Mouse (Mus musculus): Measurements from ENCODE around the gene Fam19a3. TPM values are rescaled to one million over a fixed set of nuclear protein-coding genes. Genes with fewer than 3 reads are reported as not detected.

Gene Fam19a3
- polyA plus RNA-seq, 1 experiment from 2014 or later = 1.3 TPM

DNA sequence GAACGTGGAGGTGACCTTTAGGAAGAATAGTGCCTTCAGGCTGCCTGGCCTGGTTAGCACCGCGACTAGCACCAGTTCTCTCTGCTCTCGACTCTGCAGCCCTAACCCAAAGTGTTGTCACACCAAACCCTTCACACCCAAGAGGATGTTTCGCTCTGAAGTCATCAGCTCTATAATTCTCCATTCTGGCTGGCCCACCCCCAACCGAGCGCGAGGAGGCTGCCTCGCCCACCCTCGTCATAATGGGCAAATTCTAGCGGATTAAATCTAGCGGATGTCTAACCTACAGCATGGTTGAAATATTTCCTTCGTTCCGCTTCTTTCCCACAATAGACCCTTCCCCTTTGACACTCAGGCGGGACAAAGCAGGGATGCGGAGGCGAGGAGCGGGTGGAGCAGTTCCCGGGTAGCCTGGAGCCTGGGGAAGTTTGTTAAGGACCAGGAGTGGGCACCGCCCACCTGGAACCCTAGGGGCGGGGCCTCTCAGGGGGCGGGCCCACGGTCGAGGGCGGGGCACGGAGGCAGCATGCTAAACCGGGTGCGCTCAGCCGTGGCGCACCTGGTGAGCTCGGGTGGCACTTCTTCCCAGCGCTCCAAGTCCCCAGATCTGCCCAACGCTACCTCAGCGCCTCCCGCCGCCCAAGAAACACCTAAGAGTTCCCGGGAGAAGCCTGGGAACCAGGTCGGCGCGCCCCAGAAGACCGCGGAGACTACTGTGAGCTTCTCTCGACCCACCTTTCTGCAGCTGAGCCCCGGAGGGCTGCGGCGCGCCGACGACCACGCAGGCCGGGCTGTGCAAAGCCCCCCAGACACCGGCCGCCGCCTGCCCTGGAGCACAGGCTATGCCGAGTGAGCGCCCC, 849 bp downstream of the Fam19a3 start, which contains the start of gene Ppm1j:
Ppm1j (plus strand) TSS at position 496 of the 860 bp plus-strand sequence.
- Histone ChIP-seq H3K27me3 (replicated peaks) (peaks cover 42% of the 10 kb centered on the region), H3K4me2 (peak within 1 kb of the TSS; percentile 94), H3K9me3 (replicated peaks) (no peaks in the 10 kb centered on the region), H3K9ac (peak within 1 kb of the TSS; percentile 84), H3K4me1 (replicated peaks) (peaks cover 34% of the 10 kb centered on the region), H3K4me3 (peak within 1 kb of the TSS; percentile 68), H3K27ac (ENCODE audit: poor library complexity, severe bottlenecking) (peak within 1 kb of the TSS; percentile 78), H3K36me3 (0 out of 2 replicates have a peak, but pooled peaks cover 2% of the 10 kb centered on the region)
- ATAC-seq (ENCODE audit: insufficient number of reproducible peaks, low FRiP score) = peak; percentile 66
- 1% methylated on average over 56 of the region's 56 CpGs for WGBS

DNA sequence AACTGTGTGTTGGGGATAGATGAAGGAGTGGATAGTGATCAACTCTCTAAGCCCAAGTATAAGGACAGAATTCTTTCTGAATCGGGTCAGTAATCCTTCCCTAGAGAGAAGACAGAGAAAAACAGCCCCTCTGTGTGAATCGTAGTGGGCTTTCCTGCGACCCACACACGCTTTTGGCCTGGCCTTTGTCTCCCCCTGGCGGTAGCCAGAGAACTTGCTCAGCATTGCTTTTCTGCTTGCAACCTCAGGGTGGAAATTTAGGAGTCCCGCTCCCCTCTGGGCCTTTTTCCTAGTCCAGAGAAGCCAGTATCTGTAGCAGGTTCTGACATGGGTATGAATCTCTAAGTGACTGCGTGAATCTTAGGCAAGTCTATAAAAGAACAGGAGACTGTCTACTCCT, 1.7 kb downstream of the Fam19a3 start:
- peaks cover 45% of the 10 kb centered on the region for H3K27me3 ChIP-seq (replicated peaks)
- 4% methylated on average over 7 of the region's 7 CpGs for WGBS

GRCm38 (mm10) chr3:104777342-104777741, 4.3 kb downstream of the Fam19a3 start:
- 1% methylated on average over 20 of the region's 20 CpGs for WGBS
- no peak for ATAC-seq (ENCODE audit: insufficient number of reproducible peaks, low FRiP score)

More for the DNA sequence above, 1.7 kb downstream of the Fam19a3 start:
- H3K27ac ChIP-seq (ENCODE audit: poor library complexity, severe bottlenecking) = no peak overlapping the region
- peak overlapping the region; percentile 94; the same call in 1 of the 2 replicates for H3K4me2 ChIP-seq
- no peaks in the 10 kb centered on the region for H3K9me3 ChIP-seq (replicated peaks)
- peaks cover 34% of the 10 kb centered on the region for H3K4me1 ChIP-seq (replicated peaks)
- no peak for ATAC-seq (ENCODE audit: insufficient number of reproducible peaks, low FRiP score)
- no peak overlapping the region for H3K4me3 ChIP-seq
- H3K36me3 ChIP-seq = no peaks in the 10 kb centered on the region
- no peak overlapping the region for H3K9ac ChIP-seq

GRCm38 (mm10) chr3:104773301-104773700, 8.3 kb downstream of the Fam19a3 start:
- Histone ChIP-seq H3K9me3 (replicated peaks) (no peaks in the 10 kb centered on the region), H3K27me3 (replicated peaks) (peaks cover 40% of the 10 kb centered on the region), H3K4me3 (no peak overlapping the region), H3K27ac (ENCODE audit: poor library complexity, severe bottlenecking) (no peak overlapping the region), H3K4me1 (replicated peaks) (peaks cover 7% of the 10 kb centered on the region), H3K36me3 (no peaks in the 10 kb centered on the region), H3K4me2 (no peak overlapping the region), H3K9ac (no peak overlapping the region)
- WGBS = 81% methylated on average over 7 of the region's 7 CpGs
- ATAC-seq (ENCODE audit: insufficient number of reproducible peaks, low FRiP score) = no peak

More at GRCm38 (mm10) chr3:104777342-104777741, 4.3 kb downstream of the Fam19a3 start:
- Histone ChIP-seq H3K4me1 (replicated peaks) (peaks cover 23% of the 10 kb centered on the region), H3K36me3 (no peaks in the 10 kb centered on the region), H3K9ac (peak overlapping the region; percentile 61), H3K4me2 (peak overlapping the region; percentile 77), H3K4me3 (peak overlapping the region; percentile 47), H3K27me3 (replicated peaks) (peaks cover 51% of the 10 kb centered on the region), H3K27ac (ENCODE audit: poor library complexity, severe bottlenecking) (no peak overlapping the region), H3K9me3 (replicated peaks) (no peaks in the 10 kb centered on the region)

- H3K4me2 ChIP-seq = no peak overlapping the region
- H3K27ac ChIP-seq (ENCODE audit: poor library complexity, severe bottlenecking) = no peak overlapping the region
- no peak for ATAC-seq (ENCODE audit: insufficient number of reproducible peaks, low FRiP score)
- H3K4me1 ChIP-seq (replicated peaks) = peaks cover 7% of the 10 kb centered on the region
- 47% methylated on average over 6 of the region's 6 CpGs for WGBS
- H3K9me3 ChIP-seq (replicated peaks) = no peaks in the 10 kb centered on the region
- H3K36me3 ChIP-seq = no peaks in the 10 kb centered on the region
- H3K27me3 ChIP-seq (replicated peaks) = peaks cover 23% of the 10 kb centered on the region
- H3K4me3 ChIP-seq = no peak overlapping the region
- H3K9ac ChIP-seq = no peak overlapping the region
Observed at GRCm38 (mm10) chr3:104771460-104771859, 10.2 kb downstream of the Fam19a3 start.

GRCm38 (mm10) chr3:104770918-104771317, 10.7 kb downstream of the Fam19a3 start:
- WGBS = 74% methylated on average over 3 of the region's 3 CpGs
- peaks cover 7% of the 10 kb centered on the region for H3K4me1 ChIP-seq (replicated peaks)
- H3K4me2 ChIP-seq = no peak overlapping the region
- H3K36me3 ChIP-seq = no peaks in the 10 kb centered on the region
- H3K9me3 ChIP-seq (replicated peaks) = no peaks in the 10 kb centered on the region
- peaks cover 17% of the 10 kb centered on the region for H3K27me3 ChIP-seq (replicated peaks)
- ATAC-seq (ENCODE audit: insufficient number of reproducible peaks, low FRiP score) = no peak
- no peak overlapping the region for H3K9ac ChIP-seq
- H3K27ac ChIP-seq (ENCODE audit: poor library complexity, severe bottlenecking) = no peak overlapping the region
- H3K4me3 ChIP-seq = no peak overlapping the region

- Histone ChIP-seq H3K9ac (no peak overlapping the region), H3K9me3 (replicated peaks) (no peaks in the 10 kb centered on the region), H3K4me2 (no peak overlapping the region), H3K36me3 (no peaks in the 10 kb centered on the region), H3K4me1 (replicated peaks) (peaks cover 7% of the 10 kb centered on the region), H3K27ac (ENCODE audit: poor library complexity, severe bottlenecking) (no peak overlapping the region), H3K4me3 (no peak overlapping the region), H3K27me3 (replicated peaks) (peaks cover 13% of the 10 kb centered on the region; the same call in 1 of the 2 replicates)
- no peak for ATAC-seq (ENCODE audit: insufficient number of reproducible peaks, low FRiP score)
- 59% methylated on average over 10 of the region's 10 CpGs for WGBS
Observed at GRCm38 (mm10) chr3:104770035-104770434, 11.6 kb downstream of the Fam19a3 start.

DNA sequence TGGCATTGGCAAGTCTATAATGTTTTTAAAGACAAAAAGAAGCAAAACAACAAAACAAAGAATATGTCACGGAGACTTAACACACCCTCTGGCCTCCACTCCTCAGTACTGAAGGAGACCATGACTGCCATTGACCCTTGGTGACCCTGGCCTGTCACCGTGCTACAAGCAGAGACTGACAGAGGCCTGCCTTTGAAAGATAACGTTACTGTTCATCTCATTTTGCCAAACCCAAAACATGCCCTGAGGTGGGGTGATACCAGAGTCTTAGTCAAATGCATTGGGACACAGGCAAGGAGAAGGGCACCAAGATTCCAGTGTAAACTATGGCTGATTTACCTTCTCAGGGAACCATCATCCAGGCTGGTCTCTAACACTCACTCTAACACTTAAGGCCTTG, 12.5 kb downstream of the Fam19a3 start:
- no peak for ATAC-seq (ENCODE audit: insufficient number of reproducible peaks, low FRiP score)
- H3K4me3 ChIP-seq = no peak overlapping the region
- 48% methylated on average over 3 of the region's 3 CpGs for WGBS

GRCm38 (mm10) chr3:104767716-104768115, 13.9 kb downstream of the Fam19a3 start:
- Histone ChIP-seq H3K36me3 (no peaks in the 10 kb centered on the region), H3K4me2 (no peak overlapping the region), H3K9ac (no peak overlapping the region), H3K27me3 (replicated peaks) (peaks cover 4% of the 10 kb centered on the region; the same call in 1 of the 2 replicates), H3K27ac (ENCODE audit: poor library complexity, severe bottlenecking) (no peak overlapping the region), H3K9me3 (replicated peaks) (no peaks in the 10 kb centered on the region), H3K4me1 (replicated peaks) (peaks cover 4% of the 10 kb centered on the region), H3K4me3 (no peak overlapping the region)
- no peak for ATAC-seq (ENCODE audit: insufficient number of reproducible peaks, low FRiP score)
- WGBS = 83% methylated on average over 4 of the region's 4 CpGs

More for the DNA sequence above, 12.5 kb downstream of the Fam19a3 start:
- Histone ChIP-seq H3K36me3 (no peaks in the 10 kb centered on the region), H3K27ac (ENCODE audit: poor library complexity, severe bottlenecking) (no peak overlapping the region), H3K27me3 (replicated peaks) (peaks cover 12% of the 10 kb centered on the region; the same call in 1 of the 2 replicates), H3K9me3 (replicated peaks) (no peaks in the 10 kb centered on the region), H3K4me1 (replicated peaks) (peaks cover 7% of the 10 kb centered on the region), H3K9ac (no peak overlapping the region), H3K4me2 (no peak overlapping the region)

GRCm38 (mm10) chr3:104767141-104767540, 14.5 kb downstream of the Fam19a3 start:
- Histone ChIP-seq H3K4me2 (no peak overlapping the region), H3K4me1 (replicated peaks) (0 out of 2 replicates have a peak, but pooled peaks cover under 1% of the 10 kb centered on the region), H3K36me3 (no peaks in the 10 kb centered on the region), H3K4me3 (no peak overlapping the region), H3K27ac (ENCODE audit: poor library complexity, severe bottlenecking) (no peak overlapping the region), H3K9me3 (replicated peaks) (no peaks in the 10 kb centered on the region), H3K9ac (no peak overlapping the region), H3K27me3 (replicated peaks) (peaks cover under 1% of the 10 kb centered on the region; the same call in 1 of the 2 replicates)
- WGBS = 53% methylated on average over 2 of the region's 2 CpGs
- ATAC-seq (ENCODE audit: insufficient number of reproducible peaks, low FRiP score) = no peak

- H3K9ac ChIP-seq = no peak overlapping the region
- no peak overlapping the region for H3K4me2 ChIP-seq
- H3K27ac ChIP-seq (ENCODE audit: poor library complexity, severe bottlenecking) = no peak overlapping the region
- no peak for ATAC-seq (ENCODE audit: insufficient number of reproducible peaks, low FRiP score)
- H3K27me3 ChIP-seq (replicated peaks) = 0 out of 2 replicates have a peak, but pooled peaks cover 6% of the 10 kb centered on the region
- no peak overlapping the region for H3K4me3 ChIP-seq
- no peaks in the 10 kb centered on the region for H3K36me3 ChIP-seq
- 20% methylated on average over 4 of the region's 4 CpGs for WGBS
- no peaks in the 10 kb centered on the region for H3K9me3 ChIP-seq (replicated peaks)
- peaks cover 7% of the 10 kb centered on the region; the same call in 1 of the 2 replicates for H3K4me1 ChIP-seq (replicated peaks)
Observed at GRCm38 (mm10) chr3:104765021-104765420, 16.6 kb downstream of the Fam19a3 start.
